Mouse (Mus musculus) liver, embryonic 16.5 days (tissue): Measurements from ENCODE around the gene Gm13889. TPM values are rescaled to one million over a fixed set of nuclear protein-coding genes. Genes with fewer than 3 reads are reported as not detected.

Experiments used
- ATAC-seq: fragments of 200-750 bp; cut with Nextera tagmentation; 2 replicates; pipeline ENCODE4 v1.8.0; 2017; ENCODE audit warnings: low read depth, mild to moderate bottlenecking, moderate number of reproducible peaks, moderate library complexity
- H3K27ac ChIP-seq: fragments of 300-500 bp; sonication (generic); 2 replicates; pipeline ENCODE4 v1.5.1; 2014; ENCODE audit warnings: mild to moderate bottlenecking, low read length
- H3K27me3 ChIP-seq: fragments of 300-500 bp; sonication (generic); 2 replicates; pipeline ENCODE4 v1.6.1; 2014; ENCODE audit warnings: low read depth, low read length, mixed read lengths; ENCODE audit not compliant: control insufficient read depth, insufficient read depth
- H3K36me3 ChIP-seq: fragments of 300-500 bp; sonication (generic); 2 replicates; pipeline ENCODE4 v1.6.1; 2014; ENCODE audit warnings: mild to moderate bottlenecking; ENCODE audit not compliant: control insufficient read depth, insufficient read depth
- H3K4me1 ChIP-seq: fragments of 300-500 bp; sonication (generic); 2 replicates; pipeline ENCODE4 v1.6.1; 2014; ENCODE audit warnings: low read depth, low read length, mixed read lengths; ENCODE audit not compliant: control insufficient read depth
- H3K4me2 ChIP-seq: fragments of 300-500 bp; sonication (generic); 2 replicates; pipeline ENCODE4 v1.6.1; 2014; ENCODE audit warnings: low read depth, low read length, mixed read lengths
- H3K4me3 ChIP-seq: fragments of 300-500 bp; sonication (generic); 2 replicates; pipeline ENCODE4 v1.5.1; 2014; ENCODE audit warnings: low read depth, mild to moderate bottlenecking, low read length
- H3K9ac ChIP-seq: fragments of 300-500 bp; sonication (generic); 2 replicates; pipeline ENCODE4 v1.6.1; 2014; ENCODE audit warnings: low read depth, low read length
- H3K9me3 ChIP-seq: fragments of 300-500 bp; sonication (generic); replicated peaks from 2 replicates; pipeline ENCODE4 v1.6.1; 2016; ENCODE audit warnings: low read length; ENCODE audit not compliant: control insufficient read depth
- WGBS: fragments of 180-500 bp; shearing (Covaris S2); extraction: QIAGEN DNeasy Blood & Tissue Kit; methylation state at CpG from one replicate; pipeline ENCODE4 v1.1.7; 2014; ENCODE audit not compliant: insufficient replicate concordance; 5-methylcytosine and 5-hydroxymethylcytosine counted together
- polyA plus RNA-seq: library from polyadenylated mRNA; unstranded; fragments of >200 nt; fragmentation: Nextera tagmentation; extraction: Ambion mirVana; gene quantifications from 2 replicates; pipeline ENCODE4 v1.2.1, GENCODE M21; 2015

Gene Gm13889
- polyA plus RNA-seq, 1 experiment from 2014 or later = 1.7 TPM

DNA sequence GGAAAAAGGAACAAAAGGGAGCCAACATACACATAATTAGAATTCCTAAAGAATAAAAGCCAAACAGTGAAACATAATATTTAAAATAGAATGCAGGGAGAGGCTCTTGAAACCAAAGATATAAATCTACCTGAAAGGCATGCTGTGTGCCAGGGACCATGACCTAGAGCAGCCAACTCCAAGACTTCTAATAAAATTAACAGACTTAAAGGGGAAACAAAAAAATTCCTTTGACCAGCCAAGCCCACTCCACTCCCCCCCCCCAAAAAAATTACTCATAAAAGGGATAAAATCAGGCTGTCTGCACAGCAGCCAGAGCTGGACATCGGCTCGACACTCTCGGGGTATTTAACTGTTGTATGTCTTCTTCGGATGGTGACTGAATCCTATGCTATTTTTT, 12.1 kb downstream of the Gm13889 start:
- Histone ChIP-seq H3K9me3 (peaks cover 2% of the 10 kb centered on the region; the same call in 1 of the 2 replicates), H3K4me3 (no peak overlapping the region), H3K4me1 (no peaks in the 10 kb centered on the region), H3K36me3 (no peaks in the 10 kb centered on the region), H3K4me2 (no peak overlapping the region), H3K27me3 (no peaks in the 10 kb centered on the region), H3K27ac (no peak overlapping the region), H3K9ac (no peak overlapping the region)
- 81% methylated on average over 4 of the region's 4 CpGs for WGBS
- ATAC-seq = no peak

DNA sequence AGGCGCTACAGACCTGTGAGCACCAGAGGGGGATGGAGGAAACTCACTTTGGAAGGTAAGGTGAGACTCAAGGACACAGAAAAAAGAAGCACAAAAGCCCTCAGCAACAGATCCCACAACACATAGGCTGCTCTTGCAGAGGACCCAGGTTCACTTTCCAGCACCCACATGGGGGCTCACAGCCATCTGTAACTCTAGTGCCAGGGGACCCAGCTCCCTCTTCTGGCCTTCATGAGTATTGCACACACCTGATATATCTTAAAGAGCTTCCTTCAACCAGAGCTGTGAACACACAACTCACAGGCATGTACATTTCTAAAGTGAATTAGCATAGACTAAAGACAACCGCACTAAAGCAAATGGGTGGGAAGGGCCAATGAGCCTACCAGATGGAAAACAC, 12.9 kb downstream of the Gm13889 start:
- Histone ChIP-seq H3K36me3 (no peaks in the 10 kb centered on the region), H3K27me3 (no peaks in the 10 kb centered on the region), H3K9me3 (peaks cover 2% of the 10 kb centered on the region; the same call in 1 of the 2 replicates), H3K9ac (no peak overlapping the region), H3K4me3 (no peak overlapping the region), H3K4me1 (no peaks in the 10 kb centered on the region), H3K4me2 (no peak overlapping the region), H3K27ac (no peak overlapping the region)
- ATAC-seq = no peak
- WGBS = 70% methylated on average over 2 of the region's 2 CpGs

DNA sequence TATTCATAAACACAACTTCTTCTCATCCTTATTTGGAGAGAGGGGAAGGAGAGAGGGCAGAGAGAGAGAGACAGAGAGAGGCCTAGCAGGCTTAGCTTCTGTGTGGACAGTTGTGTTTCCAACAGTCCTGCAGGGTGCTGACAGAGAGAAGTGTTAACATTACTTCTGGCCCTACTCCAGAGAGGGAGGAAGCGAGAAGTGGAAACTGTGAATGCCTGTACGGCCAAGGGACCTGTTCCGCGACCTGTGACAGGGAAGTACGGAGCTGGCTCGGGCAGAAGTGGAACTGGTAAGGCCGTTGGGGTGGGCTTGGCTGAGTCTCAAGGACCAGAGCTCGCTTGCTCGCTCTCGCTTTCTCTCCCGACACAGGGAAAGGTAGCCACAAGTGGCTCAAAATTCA, 15.3 kb downstream of the Gm13889 start:
- Histone ChIP-seq H3K4me1 (no peaks in the 10 kb centered on the region), H3K36me3 (no peaks in the 10 kb centered on the region), H3K4me3 (no peak overlapping the region), H3K9ac (no peak overlapping the region), H3K4me2 (no peak overlapping the region), H3K27ac (no peak overlapping the region), H3K27me3 (no peaks in the 10 kb centered on the region), H3K9me3 (no peaks in the 10 kb centered on the region)
- WGBS = 55% methylated on average over 11 of the region's 11 CpGs
- ATAC-seq = no peak; the same call in 1 of the 2 replicates

DNA sequence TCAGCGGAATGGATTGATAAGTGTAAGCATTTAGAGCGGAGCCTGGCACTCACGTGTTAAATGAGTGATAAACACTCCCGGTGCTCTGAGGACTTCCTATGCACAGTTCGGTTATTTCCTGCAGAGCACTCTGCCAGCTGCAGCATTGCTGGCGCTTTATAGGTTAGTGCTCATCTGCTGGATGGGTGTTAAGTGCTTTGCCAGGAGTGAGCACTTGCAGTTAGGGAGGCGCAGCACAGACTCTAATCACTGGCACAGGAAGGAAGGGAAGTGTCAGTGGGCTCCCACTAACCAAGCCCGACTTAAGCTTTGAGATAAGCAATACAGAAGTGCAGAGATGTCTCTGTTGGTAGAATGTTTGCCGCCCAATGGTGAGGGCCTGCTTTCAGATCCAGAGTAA, 18.5 kb downstream of the Gm13889 start:
- no peak overlapping the region for H3K9ac ChIP-seq
- no peak overlapping the region for H3K4me2 ChIP-seq
- H3K4me1 ChIP-seq = no peaks in the 10 kb centered on the region
- no peaks in the 10 kb centered on the region for H3K36me3 ChIP-seq
- WGBS = 12% methylated on average over 9 of the region's 9 CpGs
- H3K9me3 ChIP-seq = no peaks in the 10 kb centered on the region
- no peaks in the 10 kb centered on the region for H3K27me3 ChIP-seq
- no peak overlapping the region for H3K4me3 ChIP-seq
- no peak for ATAC-seq
- no peak overlapping the region for H3K27ac ChIP-seq

DNA sequence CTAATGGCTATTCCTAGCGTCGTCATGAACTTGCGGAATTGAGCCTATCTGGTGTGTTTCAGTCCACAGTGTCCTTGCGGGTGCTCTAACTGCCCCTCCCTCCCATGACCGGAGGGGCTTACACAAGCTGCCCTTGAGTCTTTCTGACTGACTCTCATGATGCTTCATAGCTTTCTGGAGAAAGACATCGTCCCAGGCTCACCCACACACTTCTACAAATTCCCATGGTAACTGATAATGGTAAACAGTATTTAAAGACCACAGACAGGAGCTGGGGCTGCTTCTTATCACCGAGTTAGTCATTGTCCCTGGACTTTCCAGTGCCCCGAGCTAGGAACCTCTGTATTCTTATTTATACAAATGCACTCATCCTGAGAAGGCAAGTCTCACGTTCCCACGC, 28.1 kb downstream of the Gm13889 start:
- no peak for ATAC-seq
- H3K27me3 ChIP-seq = no peaks in the 10 kb centered on the region
- H3K27ac ChIP-seq = no peak overlapping the region
- no peaks in the 10 kb centered on the region for H3K36me3 ChIP-seq
- 54% methylated on average over 10 of the region's 10 CpGs for WGBS
- H3K9ac ChIP-seq = no peak overlapping the region
- no peaks in the 10 kb centered on the region for H3K4me1 ChIP-seq
- no peaks in the 10 kb centered on the region for H3K9me3 ChIP-seq
- no peak overlapping the region for H3K4me2 ChIP-seq
- H3K4me3 ChIP-seq = no peak overlapping the region

DNA sequence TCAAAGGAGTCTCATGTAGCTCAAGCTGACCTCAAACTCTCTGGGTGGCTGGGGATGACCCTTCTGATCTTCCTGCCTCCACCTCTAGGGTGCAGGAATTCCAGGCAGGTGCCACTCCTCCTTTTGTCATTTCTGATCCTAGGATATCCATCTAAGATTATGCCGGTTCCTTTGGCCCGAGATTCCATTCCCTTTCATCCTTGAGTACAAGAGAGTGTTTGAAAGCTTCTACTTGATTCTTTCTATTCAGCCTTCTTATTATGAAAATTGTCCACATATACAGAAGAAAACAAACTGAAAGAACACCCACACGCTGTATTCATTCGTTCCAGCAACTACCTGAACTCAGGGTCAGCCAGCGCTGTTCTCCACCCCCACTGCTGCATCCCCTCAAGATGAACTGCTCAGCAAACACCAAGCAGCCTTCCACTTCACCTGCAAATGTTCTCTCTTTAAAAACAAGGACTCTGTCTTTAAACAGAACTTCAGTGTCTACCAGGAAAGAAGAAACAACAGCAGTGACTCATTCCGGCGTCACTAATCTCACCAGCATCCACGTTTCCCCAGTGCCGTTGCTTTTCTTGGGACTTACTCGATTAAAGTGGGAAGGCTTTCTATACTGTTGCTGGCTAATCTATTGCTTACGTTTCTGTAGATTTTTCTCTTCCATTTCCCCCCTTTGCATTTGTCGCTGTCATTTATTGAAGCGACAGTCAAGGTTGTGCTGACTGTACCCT, 29.1 kb downstream of the Gm13889 start:
- Histone ChIP-seq H3K4me1 (no peaks in the 10 kb centered on the region), H3K4me3 (no peak overlapping the region), H3K27ac (no peak overlapping the region), H3K27me3 (no peaks in the 10 kb centered on the region), H3K36me3 (no peaks in the 10 kb centered on the region), H3K4me2 (no peak overlapping the region), H3K9ac (no peak overlapping the region), H3K9me3 (no peaks in the 10 kb centered on the region)
- WGBS = 63% methylated on average over 13 of the region's 13 CpGs
- no peak for ATAC-seq

DNA sequence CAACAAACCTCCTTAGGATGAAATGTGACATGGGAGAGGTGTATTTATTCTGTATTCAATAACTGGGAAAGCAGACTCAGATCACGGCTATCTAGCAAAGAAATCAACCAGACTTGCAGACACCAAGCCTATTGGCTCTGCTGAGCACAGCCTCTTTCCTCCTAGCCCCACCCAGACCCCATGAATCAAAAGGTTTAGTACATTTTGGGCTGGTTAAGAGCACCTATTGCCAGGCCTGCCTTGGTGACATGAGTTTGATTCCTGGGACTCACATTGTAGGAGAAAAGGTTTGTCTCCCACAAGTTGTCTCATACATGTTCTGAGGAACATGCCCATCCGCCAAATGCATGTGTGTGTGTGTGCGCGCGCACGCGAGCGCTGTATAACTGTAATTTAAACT, 30.9 kb downstream of the Gm13889 start:
- 85% methylated on average over 8 of the region's 8 CpGs for WGBS
- H3K36me3 ChIP-seq = no peaks in the 10 kb centered on the region

DNA sequence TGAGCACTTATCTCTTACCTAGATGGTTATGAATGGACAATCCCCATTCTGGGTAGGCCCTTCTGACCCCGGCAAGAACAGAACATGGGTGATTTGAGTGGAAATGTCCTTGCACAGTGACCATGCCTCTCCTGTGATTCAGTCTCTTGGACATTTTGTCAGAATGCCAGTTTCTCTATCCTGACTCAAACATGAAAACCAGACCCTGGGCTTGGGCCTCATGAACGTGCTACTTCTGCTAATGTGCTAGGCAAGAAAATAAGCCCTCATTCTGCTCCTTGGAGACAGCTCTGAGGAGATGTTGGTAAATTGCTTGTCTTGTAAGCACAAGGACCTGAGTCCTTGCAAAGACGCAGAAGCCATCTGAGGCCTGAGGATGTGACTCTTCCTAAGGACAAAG, 37.9 kb downstream of the Gm13889 start:
- Histone ChIP-seq H3K36me3 (no peaks in the 10 kb centered on the region), H3K9me3 (no peaks in the 10 kb centered on the region), H3K4me1 (no peaks in the 10 kb centered on the region), H3K4me3 (no peak overlapping the region), H3K9ac (no peak overlapping the region), H3K27ac (no peak overlapping the region), H3K4me2 (no peak overlapping the region), H3K27me3 (no peaks in the 10 kb centered on the region)
- ATAC-seq = no peak
- WGBS = 46% methylated on average over 3 of the region's 3 CpGs

More for the DNA sequence above, 30.9 kb downstream of the Gm13889 start:
- Histone ChIP-seq H3K9ac (no peak overlapping the region), H3K4me1 (no peaks in the 10 kb centered on the region), H3K27me3 (no peaks in the 10 kb centered on the region), H3K4me2 (no peak overlapping the region), H3K9me3 (no peaks in the 10 kb centered on the region), H3K27ac (no peak overlapping the region), H3K4me3 (no peak overlapping the region)
- ATAC-seq = no peak

DNA sequence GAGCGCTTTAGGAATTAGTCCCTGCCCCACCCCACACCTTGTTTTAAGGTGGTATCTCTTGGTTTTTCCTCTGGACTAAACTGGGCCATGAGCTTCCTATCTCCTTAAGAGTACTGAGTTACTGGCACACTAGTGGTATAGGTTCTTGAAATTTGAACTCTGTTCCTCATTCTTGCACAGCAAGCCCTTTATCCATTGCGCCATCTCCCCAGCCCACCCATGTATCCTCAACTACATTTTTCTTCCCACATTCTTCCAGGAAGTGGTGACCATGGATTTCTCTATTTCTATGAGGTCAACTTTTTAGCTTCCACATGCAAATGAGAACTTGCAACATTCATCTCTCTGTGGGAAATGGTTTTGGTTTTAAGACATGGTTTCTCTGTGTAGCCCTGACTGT, 43.4 kb downstream of the Gm13889 start:
- ATAC-seq = no peak
- no peaks in the 10 kb centered on the region for H3K4me1 ChIP-seq
- no peak overlapping the region for H3K9ac ChIP-seq
- no peaks in the 10 kb centered on the region for H3K36me3 ChIP-seq
- no peaks in the 10 kb centered on the region for H3K27me3 ChIP-seq
- 65% methylated on average over 2 of the region's 2 CpGs for WGBS
- no peak overlapping the region for H3K4me3 ChIP-seq
- H3K4me2 ChIP-seq = no peak overlapping the region
- H3K9me3 ChIP-seq = no peaks in the 10 kb centered on the region
- no peak overlapping the region for H3K27ac ChIP-seq
